Mouse (Mus musculus) heart, embryonic 12.5 days (tissue): ENCODE results near the gene Gramd1c. TPM values are rescaled to one million over a fixed set of nuclear protein-coding genes. Genes with fewer than 3 reads are reported as not detected.

Experiments used
- ATAC-seq: fragments of 200-750 bp; cut with Nextera tagmentation; 2 replicates; pipeline ENCODE4 v1.8.0; 2017; ENCODE audit warnings: moderate TSS enrichment, moderate library complexity; ENCODE audit not compliant: insufficient number of reproducible peaks, low FRiP score
- H3K27ac ChIP-seq: fragments of 300-500 bp; sonication (generic); 2 replicates; pipeline ENCODE4 v1.5.1; 2016; ENCODE audit warnings: mild to moderate bottlenecking, moderate library complexity; ENCODE audit not compliant: poor library complexity, severe bottlenecking
- H3K27me3 ChIP-seq: fragments of 300-500 bp; sonication (generic); replicated peaks from 2 replicates; pipeline ENCODE4 v1.6.1; 2016; ENCODE audit warnings: mild to moderate bottlenecking, moderate library complexity
- H3K36me3 ChIP-seq: fragments of 300-500 bp; sonication (generic); 2 replicates; pipeline ENCODE4 v1.6.1; 2016; ENCODE audit warnings: mild to moderate bottlenecking, moderate library complexity
- H3K4me1 ChIP-seq: fragments of 300-500 bp; sonication (generic); replicated peaks from 2 replicates; pipeline ENCODE4 v1.6.1; 2016; ENCODE audit warnings: mild to moderate bottlenecking
- H3K4me2 ChIP-seq: fragments of 300-500 bp; sonication (generic); 2 replicates; pipeline ENCODE4 v1.6.1; 2016; ENCODE audit warnings: mild to moderate bottlenecking, moderate library complexity
- H3K4me3 ChIP-seq: fragments of 300-500 bp; sonication (generic); 2 replicates; pipeline ENCODE4 v1.5.1; 2016; ENCODE audit warnings: mild to moderate bottlenecking
- H3K9ac ChIP-seq: fragments of 300-500 bp; sonication (generic); 2 replicates; pipeline ENCODE4 v1.6.1; 2016; ENCODE audit warnings: mild to moderate bottlenecking, moderate library complexity
- H3K9me3 ChIP-seq: fragments of 300-500 bp; sonication (generic); replicated peaks from 2 replicates; pipeline ENCODE4 v1.6.1; 2016; ENCODE audit warnings: mild to moderate bottlenecking, moderate library complexity
- WGBS: fragments of 180-500 bp; shearing (Covaris S2); methylation state at CpG from one replicate; pipeline ENCODE4 v1.1.7; 2016; 5-methylcytosine and 5-hydroxymethylcytosine counted together
- polyA plus RNA-seq: library from polyadenylated mRNA; unstranded; fragments of >200 nt; fragmentation: Nextera tagmentation; extraction: Ambion mirVana; gene quantifications from 2 replicates; pipeline ENCODE4 v1.2.1, GENCODE M21; 2016

Gramd1c gene
- polyA plus RNA-seq: 7.6 and 9.3 TPM in 2 replicates

DNA sequence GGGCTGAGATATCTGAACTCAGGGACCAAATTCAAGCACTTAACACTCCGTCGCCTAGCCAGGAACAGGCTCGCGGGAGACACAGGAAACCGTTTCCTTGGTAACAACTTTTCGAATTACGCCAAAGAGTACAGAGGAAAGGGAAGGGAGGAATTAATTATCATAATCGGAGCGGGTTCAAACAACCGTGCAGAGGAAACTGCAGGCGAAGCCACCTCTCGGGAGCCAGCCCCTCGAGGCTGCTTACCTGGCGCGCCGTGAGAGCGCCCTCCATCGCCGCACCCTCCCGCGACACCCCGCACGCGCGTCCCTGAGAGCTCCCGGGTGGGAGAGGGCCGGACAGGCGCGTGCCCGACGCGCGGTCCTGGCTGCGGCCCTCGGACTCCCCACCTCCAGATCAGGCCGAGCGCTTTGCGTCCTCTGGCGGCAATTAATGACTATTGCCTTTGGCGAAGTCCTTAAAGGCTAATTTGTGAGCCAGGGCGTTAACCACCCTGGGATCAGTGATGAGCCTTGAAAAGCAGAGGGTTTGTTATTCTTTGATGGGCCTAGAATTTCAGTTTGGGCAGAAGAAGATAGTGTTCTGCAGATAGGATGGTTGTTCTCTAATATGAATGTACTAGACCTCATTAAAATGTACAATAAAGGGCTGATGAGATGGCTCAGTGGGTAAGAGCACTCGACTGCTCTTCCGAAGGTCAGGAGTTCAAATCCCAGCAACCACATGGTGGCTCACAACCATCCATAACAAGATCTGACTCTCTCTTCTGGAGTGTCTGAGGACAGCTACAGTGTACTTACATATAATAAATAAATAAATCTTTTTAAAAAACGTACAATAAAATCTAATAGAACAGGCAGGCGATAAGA is at the start of gene Gramd1c:
TSS of gene Gramd1c (minus strand) at position 321 of the 870 bp plus-strand sequence.
- Histone ChIP-seq H3K27ac (no peak within 1 kb of the TSS), H3K4me2 (peak within 1 kb of the TSS; percentile 74), H3K4me3 (peak within 1 kb of the TSS; percentile 68), H3K27me3 (no peaks in the 10 kb centered on the region), H3K4me1 (no peaks in the 10 kb centered on the region), H3K9ac (peak within 1 kb of the TSS; percentile 76), H3K9me3 (no peaks in the 10 kb centered on the region), H3K36me3 (no peaks in the 10 kb centered on the region)
- ATAC-seq: peak; percentile 86
- 7% methylated on average over 45 of the region's 45 CpGs for WGBS

DNA sequence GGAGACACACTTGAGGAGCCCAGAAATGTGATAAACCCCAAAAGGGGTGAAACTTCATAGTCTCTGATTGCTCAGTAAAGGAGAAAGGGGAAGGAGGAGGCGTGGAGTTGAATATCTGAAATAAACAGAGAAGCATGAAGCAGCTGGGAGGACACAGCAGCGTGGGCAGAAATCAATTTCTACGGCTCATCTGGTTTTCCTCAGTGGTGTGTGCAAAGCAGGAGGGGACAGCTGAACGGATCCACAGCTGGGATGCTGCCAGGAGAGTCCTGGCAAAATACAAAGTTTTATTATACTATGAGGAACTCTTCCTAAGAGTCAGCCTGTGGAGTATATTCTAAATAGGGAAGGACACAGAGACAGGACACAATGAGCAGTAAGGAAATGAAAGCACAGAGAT is 45.9 kb upstream of the Gramd1c start:
- Histone ChIP-seq H3K27me3 (no peaks in the 10 kb centered on the region), H3K9ac (no peak overlapping the region), H3K27ac (no peak overlapping the region), H3K4me2 (no peak overlapping the region), H3K9me3 (no peaks in the 10 kb centered on the region), H3K36me3 (peaks cover 55% of the 10 kb centered on the region), H3K4me1 (no peaks in the 10 kb centered on the region), H3K4me3 (no peak overlapping the region)
- WGBS: 77% methylated on average over 4 of the region's 4 CpGs
- no peak for ATAC-seq

DNA sequence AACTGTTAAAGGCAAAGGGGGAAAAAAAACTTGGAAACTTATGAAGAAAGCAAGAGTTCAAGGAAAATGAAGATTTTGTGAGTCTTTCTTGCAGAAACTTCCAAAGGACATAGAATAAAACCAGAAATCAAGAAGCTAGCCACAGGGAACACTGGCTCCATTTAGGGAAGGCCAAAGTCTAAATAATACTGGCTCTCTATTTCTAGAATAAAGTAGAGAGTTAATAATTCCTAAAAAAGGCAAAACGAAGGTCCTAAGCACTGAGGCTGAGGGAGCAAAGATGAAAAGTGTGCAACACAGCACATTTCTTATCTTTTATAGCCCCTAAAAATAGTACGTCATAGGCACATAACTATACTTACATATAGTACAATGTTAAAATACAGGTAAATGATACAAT is 42.1 kb upstream of the Gramd1c start:
- Histone ChIP-seq H3K4me2 (no peak overlapping the region), H3K9ac (no peak overlapping the region), H3K4me3 (no peak overlapping the region), H3K9me3 (no peaks in the 10 kb centered on the region), H3K4me1 (no peaks in the 10 kb centered on the region), H3K27ac (no peak overlapping the region), H3K36me3 (peaks cover 70% of the 10 kb centered on the region), H3K27me3 (no peaks in the 10 kb centered on the region)
- ATAC-seq: no peak
- 89% methylated on average over 2 of the region's 2 CpGs for WGBS

DNA sequence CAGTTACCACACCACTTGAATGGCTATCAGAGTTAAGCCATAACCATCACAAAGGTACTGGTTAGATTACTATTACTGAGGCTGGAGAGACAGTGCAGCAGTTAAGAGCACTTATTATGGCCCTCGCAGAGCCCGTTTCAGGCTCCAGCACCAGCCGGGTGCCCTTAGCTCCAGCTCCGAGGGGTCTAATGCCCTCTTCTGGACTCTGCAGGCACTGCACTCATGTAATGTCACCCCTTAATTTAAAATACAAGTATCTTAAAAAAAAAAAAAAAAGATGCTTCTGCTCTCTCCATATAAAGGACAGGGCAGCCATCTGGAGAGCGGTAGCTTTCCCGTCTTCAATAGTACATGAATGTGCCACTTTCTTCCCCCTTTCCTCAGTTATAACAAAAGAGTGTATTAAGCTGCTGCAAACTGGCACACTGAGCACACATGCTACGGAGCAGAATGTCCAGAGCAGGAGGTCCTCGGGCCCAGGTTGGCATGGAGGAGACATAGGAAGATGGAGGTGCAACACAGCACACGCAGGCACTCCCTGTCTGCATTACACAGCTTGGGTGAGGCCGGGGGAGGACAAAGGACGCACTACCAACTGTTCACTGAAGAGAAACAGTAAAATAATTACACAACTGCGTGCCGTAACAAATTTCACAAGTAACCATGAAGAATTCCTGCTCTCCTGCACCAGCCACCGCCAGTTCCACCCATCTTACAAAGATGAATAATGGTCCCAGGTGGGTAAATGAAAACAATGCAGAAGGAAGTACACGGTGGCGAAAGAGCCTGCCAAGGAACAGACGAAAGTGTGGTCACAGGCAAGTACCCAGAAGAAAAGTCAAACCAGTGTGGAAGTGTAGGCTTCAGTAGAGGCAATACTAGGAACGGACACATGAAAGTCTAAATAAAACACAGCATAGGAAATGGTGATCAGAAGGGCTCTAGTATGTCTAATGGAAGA is 40.9 kb upstream of the Gramd1c start:
- H3K4me2 ChIP-seq: no peak overlapping the region
- H3K36me3 ChIP-seq: peaks cover 71% of the 10 kb centered on the region
- 89% methylated on average over 18 of the region's 18 CpGs for WGBS
- no peaks in the 10 kb centered on the region for H3K9me3 ChIP-seq
- H3K9ac ChIP-seq: no peak overlapping the region
- no peak for ATAC-seq
- no peaks in the 10 kb centered on the region for H3K4me1 ChIP-seq
- H3K4me3 ChIP-seq: no peak overlapping the region
- H3K27ac ChIP-seq: no peak overlapping the region
- no peaks in the 10 kb centered on the region for H3K27me3 ChIP-seq

DNA sequence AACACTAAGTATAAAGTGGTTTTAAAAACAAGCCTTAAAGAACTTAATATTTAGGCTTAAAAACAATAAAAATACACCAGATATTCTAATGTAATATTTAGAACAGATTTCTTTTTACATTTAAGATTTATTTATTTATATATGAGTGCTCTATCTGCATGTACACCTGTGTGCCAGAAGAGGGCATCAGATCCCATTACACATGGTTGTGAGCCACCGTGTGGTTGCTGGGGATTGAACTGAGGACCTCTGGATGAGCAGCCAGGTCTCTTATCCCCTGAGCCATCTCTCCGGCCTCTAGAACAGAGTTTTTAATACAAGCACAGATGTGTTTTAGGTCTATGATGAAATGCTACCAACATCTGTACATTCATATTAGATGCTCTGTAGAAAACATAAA is 39.8 kb upstream of the Gramd1c start:
- 91% methylated on average over 2 of the region's 2 CpGs for WGBS
- Histone ChIP-seq H3K4me3 (no peak overlapping the region), H3K27me3 (no peaks in the 10 kb centered on the region), H3K4me1 (no peaks in the 10 kb centered on the region), H3K27ac (no peak overlapping the region), H3K36me3 (peaks cover 71% of the 10 kb centered on the region), H3K9ac (no peak overlapping the region), H3K4me2 (no peak overlapping the region), H3K9me3 (no peaks in the 10 kb centered on the region)
- no peak for ATAC-seq

DNA sequence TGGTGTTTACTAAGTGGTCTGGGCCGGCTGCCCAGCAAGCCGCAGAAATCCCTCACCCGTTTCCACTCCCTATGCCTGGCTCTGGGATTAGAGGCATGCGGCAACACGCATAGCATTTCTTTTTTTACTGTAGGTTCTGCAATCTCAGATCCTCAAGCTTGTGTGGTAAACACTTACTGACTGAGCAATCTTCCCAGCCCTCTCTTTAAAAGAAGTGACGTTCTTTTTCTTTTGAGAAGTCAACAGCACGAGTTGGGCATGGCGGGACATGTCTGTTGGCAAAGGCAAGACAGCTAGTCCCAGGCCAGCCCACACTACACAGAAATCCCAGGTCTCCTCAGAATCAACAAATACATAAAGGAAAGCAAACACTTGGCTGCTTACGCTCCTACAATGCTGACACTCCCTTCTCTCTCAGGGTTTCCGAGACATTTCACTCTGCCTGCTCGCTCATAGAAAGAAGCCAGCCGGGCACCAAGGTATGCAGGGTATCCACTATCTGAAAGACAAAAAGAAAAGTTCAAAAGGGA is 38.1 kb upstream of the Gramd1c start:
- H3K27me3 ChIP-seq: no peaks in the 10 kb centered on the region
- H3K9ac ChIP-seq: no peak overlapping the region
- H3K27ac ChIP-seq: no peak overlapping the region
- ATAC-seq: no peak
- no peaks in the 10 kb centered on the region for H3K4me1 ChIP-seq
- H3K9me3 ChIP-seq: no peaks in the 10 kb centered on the region
- 93% methylated on average over 12 of the region's 12 CpGs for WGBS
- H3K4me3 ChIP-seq: no peak overlapping the region
- H3K4me2 ChIP-seq: no peak overlapping the region
- peaks cover 69% of the 10 kb centered on the region for H3K36me3 ChIP-seq

DNA sequence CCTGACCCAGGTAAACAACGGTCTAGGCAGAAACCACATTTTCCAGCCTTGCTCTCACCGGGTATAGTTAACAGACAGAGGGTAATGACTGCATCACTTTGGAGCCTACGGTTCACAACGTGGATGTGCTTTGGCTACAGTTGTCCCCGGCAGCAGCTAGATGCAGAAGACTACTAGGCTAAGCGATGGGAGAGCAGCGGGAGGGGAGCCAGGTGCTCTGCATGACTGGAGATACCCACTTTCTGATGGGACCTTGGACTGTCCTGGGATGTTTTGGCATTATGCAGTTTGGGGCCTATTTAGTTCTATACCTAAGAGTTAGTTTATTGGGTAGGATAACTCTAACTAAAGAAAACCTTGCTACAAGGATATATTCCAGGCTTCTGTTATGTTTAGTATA is 36.2 kb upstream of the Gramd1c start:
- Histone ChIP-seq H3K9ac (no peak overlapping the region), H3K4me1 (no peaks in the 10 kb centered on the region), H3K4me2 (no peak overlapping the region), H3K27me3 (no peaks in the 10 kb centered on the region), H3K4me3 (no peak overlapping the region), H3K36me3 (peaks cover 82% of the 10 kb centered on the region), H3K9me3 (no peaks in the 10 kb centered on the region), H3K27ac (no peak overlapping the region)
- no peak for ATAC-seq
- 88% methylated on average over 7 of the region's 7 CpGs for WGBS

DNA sequence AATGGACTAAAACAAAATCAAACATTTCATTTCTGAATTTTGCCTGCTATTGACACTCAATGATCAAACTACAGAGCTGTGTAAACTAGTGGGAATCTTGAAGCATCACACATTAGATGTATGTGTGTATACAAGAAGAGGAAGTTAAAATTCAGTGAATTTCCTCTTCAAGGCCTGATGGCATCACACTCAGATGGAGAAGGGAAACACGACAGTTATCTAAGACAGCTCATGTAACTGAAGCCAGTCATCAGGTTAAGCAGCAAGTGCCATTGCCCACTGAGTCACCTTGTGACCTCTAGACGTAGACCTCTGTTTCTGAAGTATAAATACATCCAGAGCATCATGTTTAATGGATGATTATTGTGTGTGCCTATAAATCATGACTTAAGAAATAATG is 24.5 kb upstream of the Gramd1c start:
- no peak for ATAC-seq
- H3K9ac ChIP-seq: no peak overlapping the region
- H3K4me3 ChIP-seq: no peak overlapping the region
- H3K9me3 ChIP-seq: no peaks in the 10 kb centered on the region
- no peak overlapping the region for H3K27ac ChIP-seq
- H3K36me3 ChIP-seq: peaks cover 64% of the 10 kb centered on the region
- WGBS: 65% methylated on average over 2 of the region's 2 CpGs
- H3K27me3 ChIP-seq: no peaks in the 10 kb centered on the region
- H3K4me1 ChIP-seq: no peaks in the 10 kb centered on the region
- H3K4me2 ChIP-seq: no peak overlapping the region

DNA sequence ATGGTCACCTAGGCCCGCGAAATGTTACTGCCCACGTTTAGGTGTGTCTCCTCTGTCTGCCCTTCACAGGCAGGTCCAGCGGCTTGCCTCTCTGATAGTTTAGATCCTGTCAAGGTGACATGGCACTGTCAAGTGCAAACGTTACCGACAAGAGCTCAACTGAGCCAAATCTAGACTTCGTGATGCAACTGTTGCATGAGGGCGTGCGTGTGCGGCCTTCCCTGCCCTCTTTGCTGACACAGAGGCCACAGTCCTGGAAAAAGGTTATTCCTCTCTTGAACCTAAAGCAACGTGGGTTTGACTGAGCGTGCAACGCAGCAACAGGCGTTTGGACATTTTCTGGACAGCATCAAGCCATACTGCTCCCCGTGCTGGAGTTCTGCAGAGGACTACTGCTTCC is 1.8 kb downstream of the Gramd1c start:
- WGBS: 82% methylated on average over 15 of the region's 15 CpGs
- Histone ChIP-seq H3K9ac (no peak overlapping the region), H3K4me2 (no peak overlapping the region), H3K9me3 (no peaks in the 10 kb centered on the region), H3K4me3 (no peak overlapping the region), H3K36me3 (no peaks in the 10 kb centered on the region), H3K27ac (no peak overlapping the region), H3K4me1 (no peaks in the 10 kb centered on the region), H3K27me3 (no peaks in the 10 kb centered on the region)
- no peak for ATAC-seq

DNA sequence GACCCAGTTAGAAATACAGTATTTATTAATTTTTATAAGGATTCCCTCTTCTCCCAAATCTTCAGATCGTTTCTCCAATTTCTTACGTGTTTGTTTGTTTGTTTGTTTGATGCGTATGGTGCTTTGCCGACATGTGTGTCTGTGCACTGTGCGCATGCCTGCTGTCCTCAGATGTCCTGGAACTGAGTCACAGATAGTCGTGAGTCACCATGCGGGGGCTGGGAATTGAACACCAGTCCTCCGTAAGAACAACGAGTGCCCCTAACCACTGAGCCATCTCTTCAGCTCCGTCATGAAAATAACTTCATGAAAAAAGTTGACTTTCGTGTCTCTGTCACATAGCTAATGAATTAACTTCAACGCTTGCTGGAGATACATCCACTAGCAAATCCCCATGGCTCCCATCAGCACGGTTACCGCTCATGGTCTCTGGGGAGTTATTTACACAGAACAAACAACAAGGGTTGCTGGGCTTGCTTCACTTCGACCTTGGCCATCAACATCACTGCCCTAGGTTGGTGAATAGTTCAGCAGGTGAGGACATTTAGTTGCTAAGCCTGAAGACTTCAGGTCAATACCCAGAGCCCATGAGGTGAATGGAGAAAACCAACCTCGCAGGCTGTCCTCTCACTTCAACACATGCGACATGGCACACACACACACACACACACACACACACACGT is 2.4 kb downstream of the Gramd1c start:
- no peak overlapping the region for H3K4me3 ChIP-seq
- no peak for ATAC-seq
- H3K27ac ChIP-seq: no peak overlapping the region
- no peaks in the 10 kb centered on the region for H3K36me3 ChIP-seq
- WGBS: 87% methylated on average over 18 of the region's 18 CpGs
- no peaks in the 10 kb centered on the region for H3K9me3 ChIP-seq
- no peak overlapping the region for H3K4me2 ChIP-seq
- no peak overlapping the region for H3K9ac ChIP-seq
- H3K27me3 ChIP-seq: no peaks in the 10 kb centered on the region
- no peaks in the 10 kb centered on the region for H3K4me1 ChIP-seq
